Mouse (Mus musculus) gastrocnemius, postnatal 25 days (tissue): ENCODE data around the gene Mxd3. TPM values are rescaled to one million over a fixed set of nuclear protein-coding genes. Genes with fewer than 3 reads are reported as not detected.

Experiments used
- DNase-seq: peaks from one replicate; pipeline ENCODE4 v3.0.0; 2022
- long read RNA-seq, 2 experiments: library from polyadenylated mRNA; stranded (forward); transcript quantifications; one replicate each; pipeline ENCODE4 v2.0.0; 2021
- total RNA-seq, 2 experiments: library from RNA; stranded (reverse); gene quantifications; 1 replicate in 1 of 2; 2 replicates in 1 of 2; pipeline ENCODE4 v1.2.3; 2021

Mxd3 gene
- total RNA-seq: 1 to 10 TPM in 1 of 2 experiments, under 1 TPM in 1; 0.72 to 1.5 TPM
- long read RNA-seq, experiment 1: 0 reads
- long read RNA-seq, experiment 2, partial matches to known transcripts: 1 of 2 reads
- long read RNA-seq, experiment 2, other reads (novel, unspliced or antisense): 0 of 2 reads

- peak; percentile 82 for DNase-seq
Measured at GRCm38 (mm10) chr13:55329683-55330566, at the start of gene Mxd3. Gene Mxd3, minus strand, starts transcription at chr13:55329823.

GRCm38 (mm10) chr13:55378907-55379580, 49.4 kb upstream of the Mxd3 start:
- no peak for DNase-seq

GRCm38 (mm10) chr13:55375877-55376276, 46.3 kb upstream of the Mxd3 start:
- DNase-seq: no peak

GRCm38 (mm10) chr13:55374206-55374924, 44.7 kb upstream of the Mxd3 start:
- no peak for DNase-seq

- DNase-seq: no peak
Measured at GRCm38 (mm10) chr13:55371740-55372139, 42.1 kb upstream of the Mxd3 start.

GRCm38 (mm10) chr13:55371007-55371681, 41.5 kb upstream of the Mxd3 start:
- peak; percentile 39 for DNase-seq

- DNase-seq: no peak
Measured at GRCm38 (mm10) chr13:55370234-55370633, 40.6 kb upstream of the Mxd3 start.

- peak; percentile 32 for DNase-seq
Measured at GRCm38 (mm10) chr13:55369531-55370114, 40.0 kb upstream of the Mxd3 start, which contains the start of gene Rgs14. Gene Rgs14, plus strand, starts transcription at chr13:55369732.

- no peak for DNase-seq
Measured at GRCm38 (mm10) chr13:55368401-55368800, 38.8 kb upstream of the Mxd3 start.

- DNase-seq: peak; percentile 98
Measured at GRCm38 (mm10) chr13:55362453-55363060, 32.9 kb upstream of the Mxd3 start, which contains the start of gene Lman2. Gene Lman2, minus strand, starts transcription at chr13:55362783.

GRCm38 (mm10) chr13:55361974-55362452, 32.4 kb upstream of the Mxd3 start:
- no peak for DNase-seq

GRCm38 (mm10) chr13:55361145-55361544, 31.5 kb upstream of the Mxd3 start:
- no peak for DNase-seq

GRCm38 (mm10) chr13:55346745-55347144, 17.1 kb upstream of the Mxd3 start:
- no peak for DNase-seq

- no peak for DNase-seq
Measured at GRCm38 (mm10) chr13:55344286-55344685, 14.7 kb upstream of the Mxd3 start.

GRCm38 (mm10) chr13:55342469-55342868, 12.8 kb upstream of the Mxd3 start:
- DNase-seq: no peak

GRCm38 (mm10) chr13:55339259-55339658, 9.6 kb upstream of the Mxd3 start:
- DNase-seq: no peak

GRCm38 (mm10) chr13:55338131-55339054, 8.8 kb upstream of the Mxd3 start:
- DNase-seq: no peak

GRCm38 (mm10) chr13:55337341-55337975, 7.8 kb upstream of the Mxd3 start:
- no peak for DNase-seq

- DNase-seq: no peak
Measured at GRCm38 (mm10) chr13:55335701-55336100, 6.1 kb upstream of the Mxd3 start.
